Comparison of ENCODE assay signal across 9 mouse cellular contexts in the genomic region with DNA sequence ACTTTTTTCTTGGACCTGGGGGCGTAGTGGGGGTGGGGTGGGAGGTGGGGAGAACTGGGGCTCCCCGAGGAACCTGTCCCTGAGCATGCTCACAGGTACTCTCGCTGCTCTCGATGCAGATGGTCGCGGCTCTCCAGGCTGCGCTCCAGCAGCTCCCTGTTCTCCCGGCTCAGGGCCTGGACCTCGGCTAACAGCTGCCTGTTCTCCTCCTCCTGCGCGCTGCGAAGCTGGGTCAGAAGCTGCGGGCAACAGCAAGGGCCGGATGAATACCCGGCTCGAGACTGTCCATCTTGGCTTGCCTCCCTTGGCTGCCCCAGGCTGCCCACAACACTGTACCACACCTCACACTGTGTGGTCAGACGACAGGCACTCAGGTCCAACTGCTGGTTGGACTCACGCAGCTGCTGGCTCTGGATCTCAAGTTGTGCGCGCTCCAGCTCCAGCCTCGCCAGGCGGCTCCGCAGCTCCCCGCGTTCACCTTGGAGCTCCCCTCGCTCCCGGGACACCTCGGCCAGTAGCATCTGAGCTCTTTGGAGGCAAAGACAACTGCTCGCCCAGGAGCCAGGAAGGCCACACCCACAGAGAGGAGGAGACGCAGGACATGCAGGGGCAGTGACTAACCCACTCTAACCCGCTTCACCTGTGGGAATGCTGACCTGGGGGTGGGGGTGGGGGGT. TPM values are rescaled to one million over a fixed set of nuclear protein-coding genes. Genes with fewer than 3 reads are reported as not detected.
A peak's percentile ranks its signal among the peaks of the same experiment; 100 is the strongest.
DNase-seq lines count a peak whose midpoint lies in the region; ATAC-seq lines count a peak whose summit lies in the region.
"Had no signal": no experiment of that assay in that cellular context is flagged by ENCODE, and none has a peak within 500 bp of the region (broad histone marks: within the 10 kb centered on the region; RNA-seq: fewer than 3 reads in every experiment).

No protein-coding gene starts in this region.

- H3K27ac ChIP-seq in heart, embryonic 10.5 days, result peak overlapping the region; percentile 30; the same call in 1 of the 2 replicates
- H3K27ac ChIP-seq in hindbrain, embryonic 12.5 days, result no peak overlapping the region
- no peak overlapping the region for H3K27ac ChIP-seq in midbrain, embryonic 12.5 days (replicated peaks)

- peaks cover 18% of the 10 kb centered on the region for H3K4me1 ChIP-seq in heart, embryonic 10.5 days
- peaks cover 12% of the 10 kb centered on the region for H3K4me1 ChIP-seq in hindbrain, embryonic 12.5 days
- H3K4me1 ChIP-seq in midbrain, embryonic 12.5 days, result peaks cover 6% of the 10 kb centered on the region

- 4% methylated on average over 31 of the region's 31 CpGs for WGBS in heart, embryonic 10.5 days
- 3% methylated on average over 31 of the region's 31 CpGs for WGBS in hindbrain, embryonic 12.5 days
- 3% methylated on average over 31 of the region's 31 CpGs for WGBS in midbrain, embryonic 12.5 days

- H3K9ac ChIP-seq in hindbrain, embryonic 12.5 days, result no peak overlapping the region
- H3K9ac ChIP-seq in midbrain, embryonic 12.5 days (replicated peaks), result no peak overlapping the region

- ATAC-seq in hindbrain, embryonic 12.5 days (ENCODE audit: low FRiP score), result no peak; the same call in 1 of the 2 replicates
- ATAC-seq in midbrain, embryonic 12.5 days (ENCODE audit: low FRiP score, low read depth), result no peak

- H3K9me3 ChIP-seq in heart, embryonic 10.5 days, result no peaks in the 10 kb centered on the region
- no peaks in the 10 kb centered on the region for H3K9me3 ChIP-seq in hindbrain, embryonic 12.5 days (replicated peaks)
- H3K9me3 ChIP-seq in midbrain, embryonic 12.5 days, result no peaks in the 10 kb centered on the region

- no peak for DNase-seq in heart, embryonic 10.5 days (ENCODE audit: low spot score)
- no peak for DNase-seq in heart, adult 9 months (ENCODE audit: low spot score in 2 of 2)
- peak; percentile 52 to 62 for DNase-seq in cerebellum, postnatal 25 days
- DNase-seq in c-Kit-positive CD71-positive TER-119-positive erythroid progenitor cells, embryonic 14.5 days (ENCODE audit: low spot score), result no peak
- no peak for DNase-seq in frontal cortex, adult 2 months (ENCODE audit: extremely low spot score in 1 of 2, low spot score in 1 of 2)
- no peak for DNase-seq in adrenal gland, adult 2 months

- peak overlapping the region; percentile 46 for H3K4me2 ChIP-seq in hindbrain, embryonic 12.5 days (replicated peaks)
- H3K4me2 ChIP-seq in midbrain, embryonic 12.5 days (replicated peaks), result peak overlapping the region; percentile 41

- peaks cover 96% of the 10 kb centered on the region for H3K27me3 ChIP-seq in heart, embryonic 10.5 days (ENCODE audit: insufficient read depth, poor library complexity, severe bottlenecking)
- H3K27me3 ChIP-seq in hindbrain, embryonic 12.5 days, result peaks cover 63% of the 10 kb centered on the region
- H3K27me3 ChIP-seq in midbrain, embryonic 12.5 days, result peaks cover 80% of the 10 kb centered on the region

- no peaks in the 10 kb centered on the region for H3K36me3 ChIP-seq in heart, embryonic 10.5 days
- no peaks in the 10 kb centered on the region for H3K36me3 ChIP-seq in hindbrain, embryonic 12.5 days
- no peaks in the 10 kb centered on the region for H3K36me3 ChIP-seq in midbrain, embryonic 12.5 days

- H3K4me3 ChIP-seq in heart, embryonic 10.5 days, result peak overlapping the region; percentile 49
- H3K4me3 ChIP-seq in hindbrain, embryonic 12.5 days, result peak overlapping the region; percentile 19
- H3K4me3 ChIP-seq in midbrain, embryonic 12.5 days, result peak overlapping the region; percentile 24
- H3K4me3 ChIP-seq: erythroblast, embryonic 14.5 days had no signal

RNA-seq across cellular contexts. Expression of gene Rps6ka4, which starts 7.5 kb away (rescaled TPM):
- 10.1 and 14.7 TPM in 2 replicates for polyA plus RNA-seq in heart, embryonic 10.5 days (2016; fragmentation: Nextera tagmentation; extraction: Ambion mirVana)
- 13.2 and 14.4 TPM in 2 replicates for polyA plus RNA-seq in hindbrain, embryonic 12.5 days (2016; fragmentation: Nextera tagmentation; extraction: Ambion mirVana)
- polyA plus RNA-seq in midbrain, embryonic 12.5 days (2016; fragmentation: Nextera tagmentation; extraction: Ambion mirVana), result 7.9 and 10.8 TPM in 2 replicates
- polyA plus RNA-seq in frontal cortex, adult 2 months (2012; rRNA removed), result 34.1 and 36.9 TPM in 2 replicates
- 10 to 100 TPM; 18.1 to 32.3 TPM for total RNA-seq in adrenal gland, adult 2 months (2021)
- 48.2 and 49.8 TPM in 2 replicates for polyA plus RNA-seq in adrenal gland, adult 2 months (2012; rRNA removed)

RNA-seq across cellular contexts. Expression of gene Ccdc88b, which starts 10.0 kb away (rescaled TPM):
- 0.38 and 0.63 TPM in 2 replicates for polyA plus RNA-seq in heart, embryonic 10.5 days (2016; fragmentation: Nextera tagmentation; extraction: Ambion mirVana)
- 0.50 and 0.85 TPM in 2 replicates for polyA plus RNA-seq in hindbrain, embryonic 12.5 days (2016; fragmentation: Nextera tagmentation; extraction: Ambion mirVana)
- polyA plus RNA-seq in midbrain, embryonic 12.5 days (2016; fragmentation: Nextera tagmentation; extraction: Ambion mirVana), result 0.69 and 1.1 TPM in 2 replicates
- 2.5 and 3.8 TPM in 2 replicates for polyA plus RNA-seq in frontal cortex, adult 2 months (2012; rRNA removed)
- 1 to 10 TPM; 1.9 to 2.1 TPM for total RNA-seq in adrenal gland, adult 2 months (2021)
- 3.2 and 4.3 TPM in 2 replicates for polyA plus RNA-seq in adrenal gland, adult 2 months (2012; rRNA removed)

Comparison
In these comparisons a context has a peak if more than half of its experiments do, and no peak if none do; other contexts are left out.
1. DNase-seq: peak in cerebellum, postnatal 25 days (2 of 2); none in heart, embryonic 10.5 days (single experiment), heart, adult 9 months (0 of 2), c-Kit-positive CD71-positive TER-119-positive erythroid progenitor cells, embryonic 14.5 days (single experiment), frontal cortex, adult 2 months (0 of 2) and adrenal gland, adult 2 months (single experiment).
2. Peak in every context shown above with its lines, with median percentiles within 50 percentile points of each other: H3K4me3 ChIP-seq.